Mouse (Mus musculus): ENCODE measurements around the gene Snn. TPM values are rescaled to one million over a fixed set of nuclear protein-coding genes. Genes with fewer than 3 reads are reported as not detected.

The Snn gene
- polyA plus RNA-seq, 1 experiment from 2014 or later: 2.4 TPM

- 68% methylated on average over 4 of the region's 4 CpGs for WGBS (ENCODE audit: insufficient replicate concordance)
- no peak for ATAC-seq (ENCODE audit: low read depth)
- Histone ChIP-seq H3K9me3 (replicated peaks; ENCODE audit: control insufficient read depth, low read length) (no peaks in the 10 kb centered on the region), H3K4me2 (ENCODE audit: low read depth, low read length) (no peak overlapping the region), H3K27ac (ENCODE audit: low read length) (no peak overlapping the region), H3K9ac (ENCODE audit: low read depth, low read length) (no peak overlapping the region), H3K4me3 (ENCODE audit: low read depth, low read length) (no peak overlapping the region), H3K27me3 (ENCODE audit: control insufficient read depth, insufficient read depth, low read depth, low read length) (no peaks in the 10 kb centered on the region), H3K4me1 (ENCODE audit: control insufficient read depth, low read depth, low read length) (no peaks in the 10 kb centered on the region), H3K36me3 (ENCODE audit: control insufficient read depth, insufficient read depth) (no peaks in the 10 kb centered on the region)
These were observed 48.5 kb downstream of the Snn start for GRCm38 (mm10) chr16:11109198-11109740.

GRCm38 (mm10) chr16:11122625-11123024 is 61.9 kb downstream of the Snn start:
- H3K9ac ChIP-seq (ENCODE audit: low read depth, low read length): no peak overlapping the region
- WGBS (ENCODE audit: insufficient replicate concordance): 80% methylated on average over 2 of the region's 2 CpGs
- no peak overlapping the region for H3K4me2 ChIP-seq (ENCODE audit: low read depth, low read length)
- H3K4me3 ChIP-seq (ENCODE audit: low read depth, low read length): no peak overlapping the region
- no peak for ATAC-seq (ENCODE audit: low read depth)
- peaks cover 11% of the 10 kb centered on the region; the same call in 1 of the 2 replicates for H3K36me3 ChIP-seq (ENCODE audit: control insufficient read depth, insufficient read depth)
- no peaks in the 10 kb centered on the region for H3K27me3 ChIP-seq (ENCODE audit: control insufficient read depth, insufficient read depth, low read depth, low read length)
- no peaks in the 10 kb centered on the region for H3K9me3 ChIP-seq (replicated peaks; ENCODE audit: control insufficient read depth, low read length)
- no peaks in the 10 kb centered on the region for H3K4me1 ChIP-seq (ENCODE audit: control insufficient read depth, low read depth, low read length)
- no peak overlapping the region for H3K27ac ChIP-seq (ENCODE audit: low read length)

- H3K9me3 ChIP-seq (replicated peaks; ENCODE audit: control insufficient read depth, low read length): no peaks in the 10 kb centered on the region
These were observed 63.4 kb downstream of the Snn start for GRCm38 (mm10) chr16:11124110-11124509.

More at GRCm38 (mm10) chr16:11124110-11124509, 63.4 kb downstream of the Snn start:
- Histone ChIP-seq H3K4me2 (ENCODE audit: low read depth, low read length) (no peak overlapping the region), H3K36me3 (ENCODE audit: control insufficient read depth, insufficient read depth) (peaks cover 11% of the 10 kb centered on the region; the same call in 1 of the 2 replicates), H3K9ac (ENCODE audit: low read depth, low read length) (no peak overlapping the region), H3K4me3 (ENCODE audit: low read depth, low read length) (no peak overlapping the region), H3K27me3 (ENCODE audit: control insufficient read depth, insufficient read depth, low read depth, low read length) (no peaks in the 10 kb centered on the region), H3K4me1 (ENCODE audit: control insufficient read depth, low read depth, low read length) (no peaks in the 10 kb centered on the region), H3K27ac (ENCODE audit: low read length) (no peak overlapping the region)
- ATAC-seq (ENCODE audit: low read depth): no peak
- 85% methylated on average over 1 of the region's 1 CpGs for WGBS (ENCODE audit: insufficient replicate concordance)

Other genes starting within 250 kb of the Snn start
- gene Gm11172, start 248.0 kb upstream of the Snn start, polyA plus RNA-seq (2015; fragmentation: Nextera tagmentation; extraction: Ambion mirVana): not detected in 2 replicates
- 1.2 and 1.5 TPM in 2 replicates for gene Rmi2, start 225.9 kb upstream of the Snn start, polyA plus RNA-seq (2015; fragmentation: Nextera tagmentation; extraction: Ambion mirVana)
- 45.4 and 52.9 TPM in 2 replicates for gene Litaf, start 5.2 kb downstream of the Snn start, polyA plus RNA-seq (2015; fragmentation: Nextera tagmentation; extraction: Ambion mirVana)
- 13.8 and 13.9 TPM in 2 replicates for gene Txndc11, start 73.7 kb downstream of the Snn start, polyA plus RNA-seq (2015; fragmentation: Nextera tagmentation; extraction: Ambion mirVana)
- gene Zc3h7a, start 115.4 kb downstream of the Snn start, polyA plus RNA-seq (2015; fragmentation: Nextera tagmentation; extraction: Ambion mirVana): 37.8 and 39.1 TPM in 2 replicates
- 66.9 and 74.3 TPM in 2 replicates for gene Rsl1d1, start 142.4 kb downstream of the Snn start, polyA plus RNA-seq (2015; fragmentation: Nextera tagmentation; extraction: Ambion mirVana)
- gene Gspt1, start 193.4 kb downstream of the Snn start, polyA plus RNA-seq (2015; fragmentation: Nextera tagmentation; extraction: Ambion mirVana): 29.8 and 30.6 TPM in 2 replicates